ENCODE assay signal across 7 mouse cellular contexts in genomic region chr14:52944925-52945324, GRCm38 (mm10).
DNase-seq lines count a peak whose midpoint lies in the region; ATAC-seq and TF ChIP-seq lines count a peak whose summit lies in the region.
"Not testable (repeated sequence)": the region's sequence is repeated elsewhere in the genome, so short reads cannot be mapped to it uniquely, and the experiment has no call there.

No protein-coding gene starts in this region.

- ATAC-seq in frontal cortex, adult (ENCODE audit: low TSS enrichment): peak; percentile 90
- not testable (repeated sequence) for ATAC-seq in intestine, postnatal 0 days
- ATAC-seq in megakaryocyte progenitor cell, adult 5-6 weeks (replicated peaks; ENCODE audit: poor library complexity): peak; percentile 95

- not testable (repeated sequence) for H3K4me1 ChIP-seq in intestine, postnatal 0 days (replicated peaks; ENCODE audit: control insufficient read depth, insufficient read depth, low read length)

- 0 out of 2 replicates have a peak, but pooled peaks have one; percentile 8 for TF ChIP-seq CTCF in intestine, postnatal 0 days (IDR thresholded peaks at IDR 0.05; ENCODE audit: low read depth)
- peak; percentile 23; the same call in 1 of the 2 replicates for TF ChIP-seq CTCF in layer of hippocampus, adult 2 months (conservative IDR thresholded peaks at IDR 0.05)

- H3K27ac ChIP-seq in intestine, postnatal 0 days (ENCODE audit: low read depth, low read length); layer of hippocampus, adult 2 months: not testable (repeated sequence)

- not testable (repeated sequence) for H3K9me3 ChIP-seq in intestine, postnatal 0 days (ENCODE audit: control insufficient read depth)

- not testable (repeated sequence) for H3K27me3 ChIP-seq in intestine, postnatal 0 days (replicated peaks; ENCODE audit: control insufficient read depth, insufficient read depth, low read length)

- peak; percentile 7 for DNase-seq in T-cell, adult 2 months (ENCODE audit: low spot score)
- peak in 1 of 2 experiments; percentile 0 for DNase-seq in layer of hippocampus, adult 2 months (ENCODE audit: low spot score in 2 of 2)
- peak; percentile 10 for DNase-seq in thymus, postnatal 14 days
- peak; percentile 5 for DNase-seq in thymus, postnatal 4 days

- H3K36me3 ChIP-seq in intestine, postnatal 0 days (ENCODE audit: control insufficient read depth, insufficient read depth): not testable (repeated sequence)

- H3K4me3 ChIP-seq in intestine, postnatal 0 days (ENCODE audit: low read depth, low read length); layer of hippocampus, adult 2 months: not testable (repeated sequence)

- H3K9ac ChIP-seq in intestine, postnatal 0 days (ENCODE audit: low read depth, low read length): not testable (repeated sequence)

- not testable (repeated sequence) for H3K4me2 ChIP-seq in intestine, postnatal 0 days (replicated peaks; ENCODE audit: low read depth)

- no CpG with 5 or more reads among the region's 3 CpGs for WGBS in intestine, postnatal 0 days
